Mouse (Mus musculus) lung, embryonic 14.5 days (tissue): ENCODE data around the gene Dock10. TPM values are rescaled to one million over a fixed set of nuclear protein-coding genes. Genes with fewer than 3 reads are reported as not detected.

Source experiments
- ATAC-seq: fragments of 200-750 bp; cut with Nextera tagmentation; 2 replicates; pipeline ENCODE4 v1.8.0; 2017; ENCODE audit warnings: mild to moderate bottlenecking, moderate TSS enrichment, moderate library complexity; ENCODE audit not compliant: insufficient read depth
- DNase-seq: peaks from one replicate; pipeline ENCODE4 v3.0.0-alpha.2; 2015
- H3K27ac ChIP-seq: fragments of 300-500 bp; sonication (generic); 2 replicates; pipeline ENCODE4 v1.5.1; 2014; ENCODE audit warnings: low read depth, mild to moderate bottlenecking, moderate library complexity
- H3K27me3 ChIP-seq: fragments of 300-500 bp; sonication (generic); 2 replicates; pipeline ENCODE4 v1.6.1; 2014; ENCODE audit warnings: low read length, control low read depth; ENCODE audit not compliant: insufficient read depth
- H3K36me3 ChIP-seq: fragments of 300-500 bp; sonication (generic); 2 replicates; pipeline ENCODE4 v1.6.1; 2014; ENCODE audit warnings: control low read depth; ENCODE audit not compliant: insufficient read depth
- H3K4me1 ChIP-seq: fragments of 300-500 bp; sonication (generic); 2 replicates; pipeline ENCODE4 v1.6.1; 2014; ENCODE audit warnings: antibody characterized with exemption, control low read depth; ENCODE audit not compliant: insufficient read depth
- H3K4me2 ChIP-seq: fragments of 300-500 bp; sonication (generic); 2 replicates; pipeline ENCODE4 v1.6.1; 2014; ENCODE audit warnings: mild to moderate bottlenecking
- H3K4me3 ChIP-seq: fragments of 300-500 bp; sonication (generic); 2 replicates; pipeline ENCODE4 v1.5.1; 2014; ENCODE audit warnings: low read depth, low read length
- H3K9ac ChIP-seq: fragments of 300-500 bp; sonication (generic); 2 replicates; pipeline ENCODE4 v1.6.1; 2014
- H3K9me3 ChIP-seq: fragments of 300-500 bp; sonication (generic); 2 replicates; pipeline ENCODE4 v1.6.1; 2016; ENCODE audit warnings: low read depth, low read length, control low read depth
- CTCF ChIP-seq: IDR thresholded peaks from 2 replicates; pipeline ENCODE4 v1.5.1; 2016; ENCODE audit warnings: antibody characterized with exemption, low read depth
- WGBS: fragments of 180-500 bp; shearing (Covaris S2); extraction: QIAGEN DNeasy Blood & Tissue Kit; methylation state at CpG from one replicate; pipeline ENCODE4 v1.1.7; 2014; 5-methylcytosine and 5-hydroxymethylcytosine counted together
- polyA plus RNA-seq: library from polyadenylated mRNA; unstranded; fragments of >200 nt; fragmentation: Nextera tagmentation; extraction: Ambion mirVana; gene quantifications from 2 replicates; pipeline ENCODE4 v1.2.1, GENCODE M21; 2014

The Dock10 gene
- polyA plus RNA-seq, 1 experiment from 2014 or later, result 4.9 TPM

DNA sequence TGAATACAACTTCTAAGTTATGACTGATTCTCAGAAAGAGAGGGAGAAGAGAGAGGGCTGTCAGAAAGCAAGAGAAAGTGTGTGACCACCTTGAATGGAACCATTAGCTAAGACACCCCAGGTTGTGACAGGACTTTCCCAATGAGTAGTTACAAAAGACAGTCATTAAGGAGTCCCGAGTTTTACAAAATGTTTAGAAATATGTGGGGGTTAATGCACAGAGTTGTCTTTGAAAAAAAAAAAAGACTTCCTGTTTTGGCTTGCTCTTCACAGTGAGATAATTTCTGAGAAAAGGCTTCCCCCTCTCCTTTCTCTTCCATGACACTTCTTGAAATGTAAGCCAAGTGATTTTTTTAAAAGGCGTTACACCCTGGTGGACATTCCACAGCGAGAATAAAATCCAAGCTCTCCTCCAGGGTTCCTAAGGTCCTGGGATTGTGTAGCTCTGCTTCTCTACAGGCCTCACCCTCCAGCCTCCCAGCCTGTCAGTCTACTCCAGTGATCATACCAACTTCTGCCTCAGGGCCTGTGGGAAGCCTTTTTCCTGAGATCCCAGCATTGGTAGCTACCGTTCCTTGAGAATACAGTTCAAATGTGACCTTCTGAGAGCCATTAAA, 144.8 kb downstream of the Dock10 start:
- H3K4me3 ChIP-seq, result no peak overlapping the region
- no peaks in the 10 kb centered on the region for H3K27me3 ChIP-seq
- WGBS, result 55% methylated on average over 4 of the region's 4 CpGs
- ATAC-seq, result no peak
- no peak overlapping the region for H3K4me2 ChIP-seq
- no peaks in the 10 kb centered on the region for H3K36me3 ChIP-seq
- H3K9me3 ChIP-seq, result no peaks in the 10 kb centered on the region
- no peak for TF ChIP-seq CTCF
- no peak overlapping the region; the same call in 1 of the 2 replicates for H3K27ac ChIP-seq
- H3K4me1 ChIP-seq, result no peaks in the 10 kb centered on the region
- peak; percentile 29 for DNase-seq
- H3K9ac ChIP-seq, result no peak overlapping the region

DNA sequence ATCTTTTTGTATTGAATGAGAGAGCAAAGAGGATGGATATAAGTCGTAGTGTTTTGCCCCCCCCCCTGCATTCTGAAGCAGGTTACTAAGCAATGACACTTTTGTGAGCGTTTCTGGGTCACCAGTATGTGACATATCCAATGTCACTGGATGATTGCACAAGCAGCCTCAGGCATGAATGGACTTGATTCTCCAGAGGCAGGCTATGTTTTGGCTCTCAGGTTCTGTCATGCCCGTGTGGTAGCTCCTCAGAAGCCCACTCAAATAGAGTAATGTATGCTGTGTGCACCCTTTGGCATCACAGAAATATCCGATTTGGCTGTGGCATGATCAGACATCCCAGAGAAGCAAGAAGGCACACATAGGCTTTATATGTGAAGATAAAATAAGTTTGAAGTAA, 150.8 kb downstream of the Dock10 start:
- no peak overlapping the region for H3K9ac ChIP-seq
- 83% methylated on average over 4 of the region's 4 CpGs for WGBS
- ATAC-seq (no peak), DNase-seq (no peak)
- H3K4me3 ChIP-seq, result no peak overlapping the region
- TF ChIP-seq CTCF, result no peak
- no peak overlapping the region for H3K27ac ChIP-seq
- H3K4me1 ChIP-seq, result no peaks in the 10 kb centered on the region
- H3K36me3 ChIP-seq, result no peaks in the 10 kb centered on the region
- no peaks in the 10 kb centered on the region for H3K27me3 ChIP-seq
- no peaks in the 10 kb centered on the region for H3K9me3 ChIP-seq
- H3K4me2 ChIP-seq, result no peak overlapping the region

DNA sequence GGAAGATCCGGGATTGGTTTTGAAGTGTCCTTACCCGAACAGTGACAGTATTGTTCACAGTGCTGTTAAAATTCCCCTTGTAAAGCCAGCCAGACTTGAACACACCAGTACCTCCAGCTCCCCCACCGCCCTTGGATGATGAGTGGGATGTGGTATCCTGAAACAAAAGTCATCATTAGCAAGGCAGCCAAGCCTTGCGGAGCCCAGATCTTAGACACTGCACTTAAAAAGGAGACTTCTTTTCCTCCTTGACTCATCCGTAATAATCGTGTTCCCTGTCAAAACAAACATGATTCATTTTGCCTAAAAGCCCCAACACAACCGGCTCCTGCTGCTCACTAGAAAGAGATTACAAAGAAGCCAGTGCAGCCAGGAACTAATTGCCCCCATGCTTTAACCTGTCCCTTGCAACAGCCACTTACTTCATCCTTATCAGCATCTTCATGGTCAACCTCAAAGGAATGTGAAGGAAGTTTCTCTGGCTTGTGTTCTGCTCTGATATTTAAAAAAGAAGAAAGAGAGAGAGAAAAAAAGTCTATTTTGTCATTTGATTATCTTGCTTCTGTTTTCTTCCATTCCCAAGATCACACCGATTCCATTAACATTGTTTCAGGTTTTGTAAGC, 152.1 kb downstream of the Dock10 start:
- Histone ChIP-seq H3K27me3 (no peaks in the 10 kb centered on the region), H3K4me1 (no peaks in the 10 kb centered on the region), H3K9ac (no peak overlapping the region), H3K9me3 (no peaks in the 10 kb centered on the region), H3K4me3 (no peak overlapping the region), H3K27ac (no peak overlapping the region), H3K36me3 (no peaks in the 10 kb centered on the region), H3K4me2 (no peak overlapping the region)
- ATAC-seq, result no peak
- no peak for TF ChIP-seq CTCF
- 29% methylated on average over 8 of the region's 8 CpGs for WGBS
- DNase-seq, result no peak

DNA sequence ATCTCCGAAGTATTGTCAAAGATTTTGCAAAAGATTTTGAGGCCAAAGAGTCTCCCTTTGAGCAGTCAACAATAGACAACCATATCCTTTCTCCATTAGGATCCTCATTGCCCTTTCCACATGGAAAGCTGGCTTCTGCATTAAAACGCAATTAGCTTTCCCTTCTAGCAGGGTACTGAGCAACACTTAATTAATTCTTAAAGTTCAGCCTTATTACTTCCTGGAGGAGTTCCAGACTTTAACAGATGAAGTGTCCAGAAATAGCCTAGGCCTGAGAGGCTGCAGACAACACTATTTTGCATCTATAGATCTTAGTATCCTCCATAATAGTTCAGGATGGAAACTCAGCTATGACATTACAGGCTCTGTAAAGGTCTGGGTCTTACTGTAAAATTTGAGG, 154.0 kb downstream of the Dock10 start:
- no peak overlapping the region for H3K4me2 ChIP-seq
- DNase-seq (peak; percentile 71), ATAC-seq (peak; percentile 66; the same call in 1 of the 2 replicates)
- H3K27ac ChIP-seq, result no peak overlapping the region
- H3K4me3 ChIP-seq, result no peak overlapping the region
- H3K36me3 ChIP-seq, result no peaks in the 10 kb centered on the region
- H3K4me1 ChIP-seq, result no peaks in the 10 kb centered on the region
- TF ChIP-seq CTCF, result no peak
- WGBS, result 45% methylated on average over 2 of the region's 2 CpGs
- H3K9ac ChIP-seq, result no peak overlapping the region
- no peaks in the 10 kb centered on the region for H3K9me3 ChIP-seq
- H3K27me3 ChIP-seq, result no peaks in the 10 kb centered on the region

DNA sequence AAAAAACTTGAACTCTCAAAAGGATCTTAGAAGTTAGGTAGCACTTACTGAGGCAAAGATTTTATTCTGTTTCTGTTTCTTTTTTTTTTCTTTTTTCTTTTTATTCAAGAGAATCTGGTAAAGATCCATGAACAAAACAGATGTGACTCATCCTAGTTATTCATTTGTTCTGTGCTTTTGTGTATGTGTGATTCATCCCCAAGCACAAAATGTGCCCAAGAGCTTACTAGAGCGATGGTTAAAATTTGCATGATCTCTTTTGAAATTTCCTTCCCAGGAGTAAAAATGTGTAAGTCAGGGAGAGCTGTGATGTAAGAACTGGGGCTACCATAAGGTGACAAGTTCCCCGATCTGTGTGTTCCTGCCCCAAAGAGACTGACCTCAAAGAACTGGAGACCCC, 155.2 kb downstream of the Dock10 start:
- 89% methylated on average over 2 of the region's 2 CpGs for WGBS

DNA sequence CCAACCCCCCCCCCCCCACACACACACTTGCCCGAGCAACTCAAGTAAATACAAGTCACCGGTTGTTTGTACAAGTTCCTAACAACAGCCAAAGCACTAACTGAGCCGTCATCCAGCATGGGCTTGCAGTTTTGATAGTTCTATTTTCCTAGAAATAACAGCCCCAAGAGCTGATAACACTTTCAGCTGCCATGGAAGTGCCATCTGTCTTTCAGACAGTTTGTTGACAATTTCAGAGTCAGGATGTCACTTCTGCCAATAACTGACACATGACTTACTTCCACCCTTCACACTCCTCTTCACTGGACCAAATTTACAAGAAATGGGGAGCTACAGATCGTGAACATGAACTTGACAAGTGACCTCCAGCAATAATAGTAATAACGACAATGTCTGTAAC, 175.0 kb downstream of the Dock10 start:
- H3K27ac ChIP-seq, result no peak overlapping the region
- TF ChIP-seq CTCF, result no peak
- no peak overlapping the region for H3K9ac ChIP-seq
- H3K27me3 ChIP-seq, result no peaks in the 10 kb centered on the region
- ATAC-seq (no peak), DNase-seq (peak; percentile 37)
- 28% methylated on average over 5 of the region's 5 CpGs for WGBS
- no peak overlapping the region for H3K4me2 ChIP-seq
- no peaks in the 10 kb centered on the region for H3K9me3 ChIP-seq
- H3K36me3 ChIP-seq, result no peaks in the 10 kb centered on the region
- no peaks in the 10 kb centered on the region for H3K4me1 ChIP-seq
- no peak overlapping the region for H3K4me3 ChIP-seq

More for the DNA sequence above, 155.2 kb downstream of the Dock10 start:
- no peak for TF ChIP-seq CTCF
- H3K4me2 ChIP-seq, result no peak overlapping the region
- no peak overlapping the region for H3K4me3 ChIP-seq
- H3K27me3 ChIP-seq, result no peaks in the 10 kb centered on the region
- no peak overlapping the region for H3K27ac ChIP-seq
- H3K9me3 ChIP-seq, result no peaks in the 10 kb centered on the region
- no peaks in the 10 kb centered on the region for H3K36me3 ChIP-seq
- ATAC-seq (no peak), DNase-seq (no peak)
- no peaks in the 10 kb centered on the region for H3K4me1 ChIP-seq
- no peak overlapping the region for H3K9ac ChIP-seq

DNA sequence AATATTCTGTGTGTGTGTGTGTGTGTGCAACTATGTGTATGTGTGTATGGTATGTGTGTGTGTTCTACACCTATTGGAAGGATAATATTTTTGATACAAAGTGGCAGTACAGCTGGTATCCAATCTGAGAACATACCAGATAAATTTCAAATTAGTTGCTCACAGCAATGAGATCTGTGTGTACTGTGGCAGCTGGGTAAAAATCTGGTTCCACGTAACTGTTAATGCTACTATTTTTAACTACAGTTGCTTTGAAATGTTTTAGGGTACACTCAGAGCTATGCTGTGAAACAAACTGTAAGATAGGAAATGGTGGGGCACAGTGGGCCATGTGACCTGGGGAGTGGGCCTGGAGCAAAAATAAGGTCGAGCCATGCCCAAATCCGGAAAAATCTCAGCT, 176.1 kb downstream of the Dock10 start:
- H3K36me3 ChIP-seq, result no peaks in the 10 kb centered on the region
- H3K4me1 ChIP-seq, result no peaks in the 10 kb centered on the region
- TF ChIP-seq CTCF, result no peak
- DNase-seq, result no peak
- no peaks in the 10 kb centered on the region for H3K9me3 ChIP-seq
- H3K9ac ChIP-seq, result no peak overlapping the region
- H3K4me2 ChIP-seq, result no peak overlapping the region
- WGBS, result 75% methylated on average over 3 of the region's 3 CpGs
- H3K27me3 ChIP-seq, result no peaks in the 10 kb centered on the region
- no peak overlapping the region for H3K27ac ChIP-seq
- no peak for ATAC-seq
- no peak overlapping the region for H3K4me3 ChIP-seq
